Mouse (Mus musculus): Measurements from ENCODE around the gene Cbln4.

DNA sequence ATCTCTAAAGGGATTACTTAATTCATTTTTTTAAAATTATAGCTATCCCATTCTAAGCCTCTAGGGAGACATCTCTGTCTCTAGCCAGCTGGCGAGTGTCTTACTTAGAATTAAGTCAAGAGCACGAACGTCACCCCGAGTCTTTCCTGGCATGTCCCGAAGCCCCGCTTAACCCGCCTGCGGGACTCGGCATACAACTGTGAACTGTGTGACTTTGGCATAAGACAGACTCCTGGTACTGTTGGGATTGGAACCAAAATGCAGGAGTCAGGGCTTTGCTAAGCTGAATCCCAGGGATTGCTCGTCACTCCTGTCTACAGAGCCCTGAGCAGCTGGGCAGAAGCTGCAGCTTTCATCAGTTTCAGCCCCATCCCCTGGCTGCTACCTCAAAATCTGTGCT, 2.4 kb downstream of the Cbln4 start:
- no peak for TF ChIP-seq CTCF (IDR thresholded peaks at IDR 0.05; ENCODE audit: low read depth)
- no peak for TF ChIP-seq EP300 (IDR thresholded peaks at IDR 0.05; ENCODE audit: low read depth)
